ENCODE assay signal across 8 mouse cellular contexts in the genomic region with DNA sequence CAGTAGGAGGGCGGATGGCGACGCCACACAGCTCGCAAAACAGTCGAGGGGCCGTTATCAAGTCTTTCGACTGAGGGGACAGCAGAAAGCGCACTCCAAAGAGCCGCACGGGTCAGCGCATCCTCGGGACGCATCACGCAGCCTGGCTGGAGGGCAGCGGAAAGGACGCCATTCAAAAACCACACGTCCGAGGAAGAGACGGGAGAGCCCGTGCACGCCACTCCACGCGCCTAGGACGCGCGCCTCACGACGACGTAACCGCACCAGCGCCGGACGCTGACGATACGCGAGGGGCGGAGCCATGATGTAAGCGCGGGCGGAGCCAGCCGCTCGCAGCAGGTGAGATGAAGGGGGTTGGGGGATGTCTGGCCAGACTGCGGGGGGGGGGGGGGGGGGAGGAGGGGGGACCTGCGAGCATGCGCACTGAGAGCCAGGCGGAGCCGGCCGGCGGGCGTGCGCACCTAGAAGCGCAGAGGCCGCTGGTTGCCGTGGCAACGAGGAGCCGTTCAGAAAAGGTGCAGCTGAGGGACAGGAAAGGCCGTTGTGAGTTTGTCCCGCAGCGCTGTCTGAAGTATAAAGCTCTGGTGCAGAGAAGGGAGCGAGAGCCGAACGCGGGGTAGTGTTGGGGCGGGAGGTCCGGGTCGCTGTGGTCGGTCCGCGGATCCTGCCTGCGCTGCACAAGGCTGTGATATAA. TPM values are rescaled to one million over a fixed set of nuclear protein-coding genes. Genes with fewer than 3 reads are reported as not detected.
DNase-seq lines count a peak whose midpoint lies in the region; ATAC-seq and TF ChIP-seq lines count a peak whose summit lies in the region.

A gene (plus strand): TSS at position 423 of the 694 bp plus-strand sequence.

- no peak within 1 kb of the TSS for H3K27ac ChIP-seq in embryonic fibroblast, embryonic 13.5 days (ENCODE audit: insufficient read depth, low read length)
- H3K27ac ChIP-seq in heart, embryonic 13.5 days (replicated peaks): peak within 1 kb of the TSS; percentile 69
- 0 out of 2 replicates have a peak within 1 kb of the TSS, but pooled peaks have one; percentile 0 for H3K27ac ChIP-seq in kidney, embryonic 16.5 days (ENCODE audit: low read length)

- H3K4me3 ChIP-seq in embryonic fibroblast, embryonic 13.5 days (ENCODE audit: insufficient read depth, low read length): peak within 1 kb of the TSS; percentile 81
- H3K4me3 ChIP-seq in heart, embryonic 13.5 days: peak within 1 kb of the TSS; percentile 74
- H3K4me3 ChIP-seq in kidney, embryonic 16.5 days (ENCODE audit: low read length): peak within 1 kb of the TSS; percentile 65
- H3K4me3 ChIP-seq in myocyte: peak within 1 kb of the TSS; percentile 29

- H3K9ac ChIP-seq in heart, embryonic 13.5 days: peak within 1 kb of the TSS; percentile 86
- peak within 1 kb of the TSS; percentile 67 for H3K9ac ChIP-seq in kidney, embryonic 16.5 days (replicated peaks; ENCODE audit: low read length)

- TF ChIP-seq CTCF in embryonic fibroblast, embryonic 13.5 days (IDR thresholded peaks at IDR 0.05; ENCODE audit: borderline replicate concordance, insufficient read depth, low read length): no peak

- TF ChIP-seq POLR2A in embryonic fibroblast, embryonic 13.5 days (IDR thresholded peaks at IDR 0.05; ENCODE audit: low read depth, low read length): peak; percentile 89
- TF ChIP-seq POLR2A in myocyte (IDR thresholded peaks at IDR 0.05; ENCODE audit: insufficient read length, low read depth): peak; percentile 85

- H3K9me3 ChIP-seq in heart, embryonic 13.5 days: no peaks in the 10 kb centered on the region
- no peaks in the 10 kb centered on the region for H3K9me3 ChIP-seq in kidney, embryonic 16.5 days (ENCODE audit: low read length)

- no peaks in the 10 kb centered on the region; the same call in 1 of the 2 replicates for H3K4me1 ChIP-seq in embryonic fibroblast, embryonic 13.5 days (ENCODE audit: control insufficient read depth, insufficient read depth, low read length)
- peaks cover 11% of the 10 kb centered on the region for H3K4me1 ChIP-seq in heart, embryonic 13.5 days
- H3K4me1 ChIP-seq in kidney, embryonic 16.5 days (ENCODE audit: insufficient read depth, low read length): no peaks in the 10 kb centered on the region

- no peaks in the 10 kb centered on the region for H3K27me3 ChIP-seq in heart, embryonic 13.5 days (replicated peaks)
- no peaks in the 10 kb centered on the region for H3K27me3 ChIP-seq in kidney, embryonic 16.5 days (ENCODE audit: insufficient read depth, low read length)
- H3K27me3 ChIP-seq in myocyte (ENCODE audit: control insufficient read depth, insufficient read depth, insufficient read length): no peaks in the 10 kb centered on the region

- ATAC-seq in heart, embryonic 13.5 days (ENCODE audit: extremely low read depth, insufficient number of reproducible peaks, low FRiP score, low TSS enrichment): peak; percentile 88
- peak; percentile 97 for ATAC-seq in kidney, embryonic 16.5 days (ENCODE audit: low FRiP score, low TSS enrichment)

- H3K4me2 ChIP-seq in heart, embryonic 13.5 days: peak within 1 kb of the TSS; percentile 84
- peak within 1 kb of the TSS; percentile 51 for H3K4me2 ChIP-seq in kidney, embryonic 16.5 days (replicated peaks; ENCODE audit: low read depth, low read length)
- peak within 1 kb of the TSS; percentile 63 for H3K4me2 ChIP-seq in myocyte (ENCODE audit: low read depth)

- H3K79me2 ChIP-seq in myocyte (ENCODE audit: control insufficient read depth, insufficient read depth): no peaks in the 10 kb centered on the region

- H3K36me3 ChIP-seq in heart, embryonic 13.5 days: no peaks in the 10 kb centered on the region
- no peaks in the 10 kb centered on the region for H3K36me3 ChIP-seq in kidney, embryonic 16.5 days (ENCODE audit: insufficient read depth, low read length)
- no peaks in the 10 kb centered on the region for H3K36me3 ChIP-seq in myocyte (ENCODE audit: control insufficient read depth, insufficient read depth)

- H3ac ChIP-seq in myocyte (ENCODE audit: control insufficient read depth, insufficient read length): no peak within 1 kb of the TSS

- DNase-seq in 3T3-L1 (ENCODE audit: low read depth, low spot score) (peak; percentile 62), liver (peak; percentile 81)
- DNase-seq in brain, adult 2 months (ENCODE audit: low read depth, low spot score): peak; percentile 97
- peak; percentile 55 to 66 for DNase-seq in spleen, postnatal 4 days (ENCODE audit: low spot score in 2 of 2)

- WGBS in heart, embryonic 13.5 days: under 1% methylated on average over 61 of the region's 70 CpGs
- WGBS in kidney, embryonic 16.5 days: under 1% methylated on average over 64 of the region's 70 CpGs

TF ChIP-seq in myocyte, 11 proteins besides CTCF, POLR2A, EP300 and RAD21:
- TF ChIP-seq POLR2AphosphoS2 (IDR thresholded peaks at IDR 0.05; ENCODE audit: insufficient read length, low read depth) (peak; percentile 65), TCF12 (IDR thresholded peaks at IDR 0.05; ENCODE audit: insufficient read depth, poor library complexity, severe bottlenecking) (no peak), MYOG (IDR thresholded peaks at IDR 0.05; ENCODE audit: control insufficient read depth in 1 of 3, insufficient read depth in 1 of 3, insufficient read length in 2 of 3, low read depth in 2 of 3) (peak in 1 of 3 experiments; percentile 2), MYOD1 (IDR thresholded peaks at IDR 0.05; ENCODE audit: control insufficient read depth in 1 of 3, insufficient read length in 2 of 3, low read depth in 2 of 3) (peak in 1 of 3 experiments; percentile 59)

RNA-seq across cellular contexts. Expression of the gene that starts here (rescaled TPM):
- 0.94 and 2.6 TPM in 2 replicates for polyA plus RNA-seq in embryonic fibroblast, embryonic 13.5 days (2011; ENCODE audit: insufficient read length, low read depth, missing spikeins)
- polyA plus RNA-seq in heart, embryonic 13.5 days (2015; fragmentation: Nextera tagmentation; extraction: Ambion mirVana): 2.6 and 2.9 TPM in 2 replicates
- 1.8 and 2.8 TPM in 2 replicates for polyA plus RNA-seq in kidney, embryonic 16.5 days (2015; fragmentation: Nextera tagmentation; extraction: Ambion mirVana)
- 0.96 TPM for polyA plus RNA-seq in myocyte (2012; fragmentation: generic; extraction: Trizol)

Comparison
In these comparisons a context has a peak if more than half of its experiments do, and no peak if none do; other contexts are left out.
1. H3K4me3 ChIP-seq: peak in every context shown above with its lines; median percentile 81 in embryonic fibroblast, embryonic 13.5 days; 74 in heart, embryonic 13.5 days; 65 in kidney, embryonic 16.5 days; 29 in myocyte.